Mouse (Mus musculus) hindbrain, embryonic 13.5 days (tissue): ENCODE results near the gene Ppp1cc. TPM values are rescaled to one million over a fixed set of nuclear protein-coding genes. Genes with fewer than 3 reads are reported as not detected.
"Not testable (repeated sequence)": the region's sequence is repeated elsewhere in the genome, so short reads cannot be mapped to it uniquely, and the experiment has no call there.

Experiments
- ATAC-seq: fragments of 200-750 bp; cut with Nextera tagmentation; 2 replicates; pipeline ENCODE4 v1.8.0; 2017; ENCODE audit warnings: moderate TSS enrichment; ENCODE audit not compliant: low FRiP score
- H3K27ac ChIP-seq: fragments of 300-500 bp; sonication (generic); 2 replicates; pipeline ENCODE4 v1.5.1; 2015; ENCODE audit warnings: inconsistent platforms, mild to moderate bottlenecking, moderate library complexity
- H3K27me3 ChIP-seq: fragments of 300-500 bp; sonication (generic); 2 replicates; pipeline ENCODE4 v1.6.1; 2015; ENCODE audit warnings: mild to moderate bottlenecking, inconsistent platforms
- H3K36me3 ChIP-seq: fragments of 300-500 bp; sonication (generic); 2 replicates; pipeline ENCODE4 v1.6.1; 2015; ENCODE audit warnings: mild to moderate bottlenecking, inconsistent platforms
- H3K4me1 ChIP-seq: fragments of 300-500 bp; sonication (generic); replicated peaks from 2 replicates; pipeline ENCODE4 v1.6.1; 2015; ENCODE audit warnings: inconsistent platforms
- H3K4me2 ChIP-seq: fragments of 300-500 bp; sonication (generic); 2 replicates; pipeline ENCODE4 v1.6.1; 2015; ENCODE audit warnings: inconsistent platforms, mild to moderate bottlenecking, moderate library complexity
- H3K4me3 ChIP-seq: fragments of 300-500 bp; sonication (generic); 2 replicates; pipeline ENCODE4 v1.5.1; 2015; ENCODE audit warnings: mild to moderate bottlenecking, inconsistent platforms
- H3K9ac ChIP-seq: fragments of 300-500 bp; sonication (generic); 2 replicates; pipeline ENCODE4 v1.6.1; 2015; ENCODE audit warnings: mild to moderate bottlenecking, inconsistent platforms
- H3K9me3 ChIP-seq: fragments of 300-500 bp; sonication (generic); 2 replicates; pipeline ENCODE4 v1.6.1; 2016; ENCODE audit warnings: inconsistent platforms
- WGBS: fragments of 180-500 bp; shearing (Covaris S2); methylation state at CpG from one replicate; pipeline ENCODE4 v1.1.7; 2015; 5-methylcytosine and 5-hydroxymethylcytosine counted together
- polyA plus RNA-seq: library from polyadenylated mRNA; unstranded; fragments of >200 nt; fragmentation: Nextera tagmentation; extraction: Ambion mirVana; gene quantifications from 2 replicates; pipeline ENCODE4 v1.2.1, GENCODE M21; 2015

Gene Ppp1cc
- polyA plus RNA-seq, 1 experiment from 2014 or later: 206 TPM

DNA sequence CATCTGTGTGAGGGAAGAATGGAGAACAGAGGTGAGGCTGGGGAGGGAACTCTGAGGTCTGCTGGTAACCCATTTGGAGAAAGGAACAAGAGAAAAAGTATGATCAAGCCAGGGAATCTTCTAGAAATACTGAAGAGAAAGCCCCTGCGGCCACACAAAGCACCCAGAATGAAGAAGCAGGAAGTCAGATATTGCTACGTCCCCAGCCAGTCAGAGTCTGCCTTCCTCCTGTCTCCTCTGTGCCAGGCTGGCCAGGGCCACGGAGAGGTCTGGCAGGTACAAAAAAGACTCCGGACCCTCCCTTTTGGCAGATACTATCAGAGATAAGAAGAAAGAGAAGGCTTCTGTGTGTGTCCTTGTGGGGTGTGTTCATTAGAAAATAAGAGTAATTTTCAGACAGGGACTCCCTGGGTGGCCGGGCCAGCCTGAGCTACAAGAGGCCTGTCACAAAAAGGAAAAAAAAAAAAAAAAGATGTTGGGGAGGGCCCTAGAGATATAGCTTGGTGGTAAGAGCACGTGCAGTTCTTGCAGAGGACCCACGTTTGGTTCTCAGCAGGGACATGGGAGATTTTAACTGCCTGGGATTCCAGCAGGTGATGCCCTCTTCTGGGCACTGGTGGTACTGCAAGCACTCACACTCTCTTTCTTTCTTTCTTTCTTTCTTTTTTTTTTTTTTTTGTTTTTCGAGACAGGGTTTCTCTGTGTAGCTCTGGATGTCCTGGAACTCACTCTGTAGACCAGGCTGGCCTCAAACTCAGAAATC, 15.7 kb upstream of the Ppp1cc start:
- Histone ChIP-seq H3K27ac (no peak overlapping the region), H3K9ac (no peak overlapping the region), H3K27me3 (no peaks in the 10 kb centered on the region), H3K4me3 (no peak overlapping the region), H3K4me1 (no peaks in the 10 kb centered on the region), H3K9me3 (no peaks in the 10 kb centered on the region), H3K4me2 (no peak overlapping the region), H3K36me3 (no peaks in the 10 kb centered on the region)
- ATAC-seq: no peak
- WGBS: 49% methylated on average over 8 of the region's 8 CpGs

DNA sequence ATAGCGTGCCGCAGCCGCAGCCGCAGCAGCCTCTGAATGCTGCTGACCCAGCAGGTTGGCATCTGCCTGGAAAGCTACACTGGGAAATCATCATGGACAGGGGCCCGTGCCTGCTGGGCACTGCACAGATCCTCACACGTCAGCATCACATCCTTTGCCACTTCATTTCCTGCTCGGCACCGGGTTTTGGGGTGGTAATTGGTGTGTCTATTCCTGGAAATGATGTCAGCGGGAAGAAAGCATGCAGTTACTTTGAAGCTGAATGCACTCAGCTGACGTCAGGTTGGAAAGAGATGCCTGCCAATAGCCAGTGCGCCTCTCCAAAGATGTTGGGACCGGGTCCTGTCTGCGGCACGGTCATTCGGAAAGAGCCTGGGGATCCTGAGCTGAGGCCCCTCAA, 14.5 kb upstream of the Ppp1cc start:
- WGBS: 90% methylated on average over 15 of the region's 15 CpGs
- no peak overlapping the region for H3K27ac ChIP-seq

DNA sequence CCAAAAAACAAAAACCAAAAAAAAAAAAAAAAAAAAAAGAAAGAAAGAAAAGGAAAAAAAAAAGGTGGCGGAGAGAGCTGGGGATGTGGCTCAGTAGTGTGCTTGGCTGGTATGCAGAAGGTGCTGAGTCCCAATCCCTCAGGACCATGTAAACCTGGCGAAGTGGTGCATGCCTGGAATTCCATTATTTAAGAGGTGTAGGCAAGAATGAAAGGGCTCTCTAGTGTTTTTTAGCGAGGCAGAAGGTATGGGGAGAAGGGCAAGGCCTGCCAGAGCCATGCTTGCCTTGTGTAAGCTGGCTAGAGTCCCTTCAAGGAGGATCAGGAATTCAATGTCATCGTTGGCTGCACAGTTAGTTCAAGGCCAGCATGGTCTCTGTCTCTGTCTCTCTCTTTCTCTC, 13.3 kb upstream of the Ppp1cc start:
- H3K4me1 ChIP-seq: no peaks in the 10 kb centered on the region
- H3K4me3 ChIP-seq: no peak overlapping the region
- H3K36me3 ChIP-seq: no peaks in the 10 kb centered on the region
- no peaks in the 10 kb centered on the region for H3K9me3 ChIP-seq
- 82% methylated on average over 4 of the region's 4 CpGs for WGBS
- no peak overlapping the region for H3K9ac ChIP-seq
- H3K27me3 ChIP-seq: no peaks in the 10 kb centered on the region
- H3K4me2 ChIP-seq: no peak overlapping the region
- no peak overlapping the region for H3K27ac ChIP-seq
- no peak for ATAC-seq

More for the DNA sequence above, 14.5 kb upstream of the Ppp1cc start:
- Histone ChIP-seq H3K27me3 (no peaks in the 10 kb centered on the region), H3K9ac (no peak overlapping the region), H3K4me1 (no peaks in the 10 kb centered on the region), H3K4me2 (no peak overlapping the region), H3K4me3 (no peak overlapping the region), H3K9me3 (no peaks in the 10 kb centered on the region), H3K36me3 (no peaks in the 10 kb centered on the region)
- no peak for ATAC-seq

DNA sequence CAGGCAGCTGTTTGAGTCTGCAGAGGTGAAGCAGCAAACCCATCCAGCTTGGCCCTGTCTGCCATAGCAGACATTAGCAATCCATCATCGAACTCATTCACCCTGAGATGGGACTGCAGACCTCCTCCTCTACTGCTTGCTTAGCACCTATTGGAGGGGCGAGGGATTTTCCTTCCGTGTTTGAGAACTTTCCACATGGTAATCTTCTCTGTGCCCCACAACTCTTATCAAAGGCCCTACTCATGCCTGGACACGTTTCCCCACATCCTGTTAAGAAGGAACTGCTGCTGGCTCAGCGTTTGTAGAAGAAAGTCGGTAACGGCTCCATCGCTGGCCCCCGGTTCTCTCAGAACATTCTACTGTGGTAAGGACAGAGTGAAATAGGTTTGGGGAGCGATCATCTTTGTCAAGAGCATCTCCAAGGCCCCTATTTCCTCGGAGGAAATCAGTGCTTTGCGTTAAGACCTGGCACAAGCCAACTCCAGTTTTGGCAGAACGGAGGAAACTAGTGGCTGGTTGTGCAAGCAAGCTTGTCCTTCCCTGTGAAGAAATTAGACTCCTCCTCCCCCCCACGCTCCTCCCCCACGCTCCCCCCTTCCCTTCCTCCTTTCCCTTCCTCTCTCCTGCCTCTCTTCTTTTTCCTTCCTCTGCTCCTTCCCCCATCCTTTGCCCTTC, 12.6 kb upstream of the Ppp1cc start:
- H3K27ac ChIP-seq: peak overlapping the region; percentile 40; the same call in 1 of the 2 replicates
- H3K9me3 ChIP-seq: no peaks in the 10 kb centered on the region
- H3K4me3 ChIP-seq: no peak overlapping the region
- H3K4me1 ChIP-seq: no peaks in the 10 kb centered on the region
- WGBS: 74% methylated on average over 15 of the region's 15 CpGs
- H3K36me3 ChIP-seq: no peaks in the 10 kb centered on the region
- no peak overlapping the region for H3K4me2 ChIP-seq
- ATAC-seq: no peak
- no peaks in the 10 kb centered on the region for H3K27me3 ChIP-seq
- H3K9ac ChIP-seq: no peak overlapping the region

- Histone ChIP-seq H3K4me2 (no peak overlapping the region), H3K4me1 (no peaks in the 10 kb centered on the region), H3K36me3 (no peaks in the 10 kb centered on the region), H3K9me3 (no peaks in the 10 kb centered on the region), H3K27ac (0 out of 2 replicates have a peak overlapping the region, but pooled peaks have one; percentile 23), H3K9ac (no peak overlapping the region), H3K4me3 (no peak overlapping the region), H3K27me3 (no peaks in the 10 kb centered on the region)
- 70% methylated on average over 10 of the region's 10 CpGs for WGBS
- ATAC-seq: no peak
Observed at GRCm38 (mm10) chr5:122146056-122146580, 12.0 kb upstream of the Ppp1cc start.

DNA sequence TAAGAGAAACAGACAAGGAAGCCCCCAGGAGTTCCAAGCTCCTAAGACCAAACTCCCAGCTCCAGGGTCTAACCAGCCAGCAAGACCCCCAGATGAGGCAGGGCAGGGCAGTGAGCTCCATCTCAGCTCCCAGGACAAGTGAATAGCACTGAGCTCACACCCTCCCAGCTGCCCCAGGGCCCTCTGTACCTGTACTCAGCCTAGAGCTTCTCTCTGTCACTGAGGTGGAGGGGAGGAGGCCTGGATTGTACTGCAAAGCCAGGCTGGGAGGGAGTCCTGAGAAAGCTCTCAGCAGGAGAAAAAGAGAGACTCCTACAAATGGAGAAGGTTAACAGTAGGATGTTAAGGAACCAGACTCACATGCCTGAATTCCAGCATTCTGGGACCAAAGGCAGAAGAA, 11.5 kb upstream of the Ppp1cc start:
- H3K27ac ChIP-seq: 0 out of 2 replicates have a peak overlapping the region, but pooled peaks have one; percentile 23
- no peak for ATAC-seq
- H3K9ac ChIP-seq: no peak overlapping the region
- H3K27me3 ChIP-seq: no peaks in the 10 kb centered on the region
- H3K4me3 ChIP-seq: no peak overlapping the region
- H3K36me3 ChIP-seq: no peaks in the 10 kb centered on the region
- H3K4me2 ChIP-seq: no peak overlapping the region
- no peaks in the 10 kb centered on the region for H3K4me1 ChIP-seq
- H3K9me3 ChIP-seq: no peaks in the 10 kb centered on the region

DNA sequence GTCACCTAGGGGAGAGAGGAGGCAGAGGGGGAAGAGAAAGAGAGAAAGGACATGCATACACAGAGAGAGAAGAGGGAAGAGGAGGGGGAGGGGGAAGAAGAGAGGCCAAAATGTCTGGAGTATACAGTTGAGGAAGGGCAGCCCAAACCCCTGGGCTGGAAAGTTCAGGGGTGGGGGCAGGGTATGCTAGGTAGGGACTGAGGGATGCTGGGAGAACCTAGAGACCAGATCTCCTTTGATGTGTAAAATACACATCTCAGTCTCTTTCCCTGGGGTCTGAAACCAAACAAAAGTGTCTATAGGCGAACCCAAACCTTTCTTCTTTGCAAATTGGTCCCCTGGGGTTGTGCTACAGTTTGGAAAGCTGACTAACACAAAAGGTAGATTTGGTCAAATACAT, 10.0 kb upstream of the Ppp1cc start:
- no peak overlapping the region for H3K9ac ChIP-seq
- no peaks in the 10 kb centered on the region for H3K4me1 ChIP-seq
- no peaks in the 10 kb centered on the region for H3K27me3 ChIP-seq
- H3K27ac ChIP-seq: no peak overlapping the region
- no peak overlapping the region for H3K4me3 ChIP-seq
- H3K36me3 ChIP-seq: no peaks in the 10 kb centered on the region
- H3K4me2 ChIP-seq: no peak overlapping the region
- ATAC-seq: no peak
- WGBS: 33% methylated on average over 1 of the region's 1 CpGs
- no peaks in the 10 kb centered on the region for H3K9me3 ChIP-seq

GRCm38 (mm10) chr5:122149259-122149658, 8.8 kb upstream of the Ppp1cc start:
- no peak overlapping the region for H3K4me3 ChIP-seq
- no peak overlapping the region for H3K27ac ChIP-seq
- H3K36me3 ChIP-seq: no peaks in the 10 kb centered on the region
- no peak overlapping the region for H3K4me2 ChIP-seq
- no peak for ATAC-seq
- no peak overlapping the region for H3K9ac ChIP-seq
- H3K27me3 ChIP-seq: no peaks in the 10 kb centered on the region
- H3K4me1 ChIP-seq: no peaks in the 10 kb centered on the region
- no peaks in the 10 kb centered on the region for H3K9me3 ChIP-seq
- 52% methylated on average over 4 of the region's 4 CpGs for WGBS

GRCm38 (mm10) chr5:122152508-122152907, 5.6 kb upstream of the Ppp1cc start:
- not testable (repeated sequence) for H3K27me3 ChIP-seq, H3K4me3 ChIP-seq, H3K27ac ChIP-seq, ATAC-seq, H3K4me2 ChIP-seq, H3K9me3 ChIP-seq, H3K9ac ChIP-seq, H3K36me3 ChIP-seq
- 88% methylated on average over 5 of the region's 5 CpGs for WGBS
- peaks cover 12% of the 10 kb centered on the region for H3K4me1 ChIP-seq

DNA sequence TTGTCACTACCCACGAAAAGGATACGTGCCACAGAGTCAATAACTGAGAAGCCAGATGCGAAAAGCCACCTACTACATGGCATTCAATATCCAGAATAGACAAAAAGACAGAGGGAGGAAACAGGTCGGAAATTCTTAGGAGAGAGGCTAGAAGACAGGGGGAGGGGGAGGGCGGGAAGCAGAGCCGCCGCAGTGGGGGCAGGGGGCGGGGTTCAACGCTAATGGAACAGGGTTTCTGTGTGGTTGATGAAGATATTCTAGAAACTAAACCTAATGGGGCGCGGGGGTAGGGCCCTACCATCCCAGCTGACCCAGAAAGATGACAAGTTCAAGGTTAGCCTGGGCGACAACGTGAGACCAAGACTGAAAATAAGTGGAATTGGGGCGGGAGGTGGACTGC, 4.1 kb upstream of the Ppp1cc start:
- no peak overlapping the region for H3K4me3 ChIP-seq
- no peaks in the 10 kb centered on the region for H3K9me3 ChIP-seq
- 27% methylated on average over 9 of the region's 14 CpGs for WGBS
- no peaks in the 10 kb centered on the region for H3K27me3 ChIP-seq
- H3K4me1 ChIP-seq: peaks cover 15% of the 10 kb centered on the region
- no peak for ATAC-seq
- no peak overlapping the region for H3K4me2 ChIP-seq
- no peak overlapping the region for H3K27ac ChIP-seq
- no peaks in the 10 kb centered on the region for H3K36me3 ChIP-seq
- no peak overlapping the region for H3K9ac ChIP-seq

- no peak for ATAC-seq
Observed at GRCm38 (mm10) chr5:122154782-122155181, 3.3 kb upstream of the Ppp1cc start.

GRCm38 (mm10) chr5:122155613-122156012, 2.5 kb upstream of the Ppp1cc start:
- no peak for ATAC-seq
- Histone ChIP-seq H3K4me2 (no peak overlapping the region), H3K4me1 (peaks cover 30% of the 10 kb centered on the region), H3K27ac (no peak overlapping the region), H3K9me3 (no peaks in the 10 kb centered on the region), H3K27me3 (no peaks in the 10 kb centered on the region), H3K4me3 (no peak overlapping the region), H3K36me3 (0 out of 2 replicates have a peak, but pooled peaks cover under 1% of the 10 kb centered on the region), H3K9ac (no peak overlapping the region)

More at GRCm38 (mm10) chr5:122154782-122155181, 3.3 kb upstream of the Ppp1cc start:
- Histone ChIP-seq H3K36me3 (no peaks in the 10 kb centered on the region), H3K27me3 (no peaks in the 10 kb centered on the region), H3K4me2 (no peak overlapping the region), H3K9ac (no peak overlapping the region), H3K4me3 (no peak overlapping the region), H3K27ac (no peak overlapping the region), H3K4me1 (peaks cover 21% of the 10 kb centered on the region), H3K9me3 (no peaks in the 10 kb centered on the region)
- WGBS: 83% methylated on average over 3 of the region's 3 CpGs

DNA sequence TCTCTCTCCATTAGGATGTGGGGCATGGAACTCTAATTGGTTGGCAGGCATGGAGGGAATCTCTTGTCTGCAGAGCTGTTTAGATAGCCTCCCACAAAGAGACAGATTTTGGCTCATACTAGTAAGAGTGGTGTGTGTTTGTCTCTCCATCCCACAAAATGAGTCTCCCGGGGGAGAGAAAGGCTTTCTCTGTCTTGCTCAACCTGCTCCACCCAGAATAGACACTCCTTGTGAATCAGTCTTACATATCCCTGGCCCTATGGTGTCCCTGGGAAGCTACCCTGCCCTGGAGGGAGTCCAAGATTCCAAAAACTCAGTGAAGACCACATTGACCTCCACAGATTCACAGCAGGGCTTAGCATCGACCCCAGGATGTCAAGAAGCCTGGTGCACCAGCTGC, 1.6 kb upstream of the Ppp1cc start:
- H3K36me3 ChIP-seq: peaks cover 10% of the 10 kb centered on the region
- no peak for ATAC-seq
- WGBS: 63% methylated on average over 2 of the region's 2 CpGs

More for the DNA sequence above, 1.6 kb upstream of the Ppp1cc start:
- no peak overlapping the region for H3K9ac ChIP-seq
- H3K4me1 ChIP-seq: peaks cover 38% of the 10 kb centered on the region
- no peaks in the 10 kb centered on the region for H3K9me3 ChIP-seq
- H3K4me3 ChIP-seq: no peak overlapping the region
- no peaks in the 10 kb centered on the region for H3K27me3 ChIP-seq
- no peak overlapping the region for H3K27ac ChIP-seq
- no peak overlapping the region for H3K4me2 ChIP-seq
